Mouse (Mus musculus) midbrain, embryonic 16.5 days (tissue): ENCODE measurements around the gene Rhot2. TPM values are rescaled to one million over a fixed set of nuclear protein-coding genes. Genes with fewer than 3 reads are reported as not detected.

Experiments used
- ATAC-seq: fragments of 200-750 bp; cut with Nextera tagmentation; 2 replicates; pipeline ENCODE4 v1.8.0; 2017; ENCODE audit warnings: moderate TSS enrichment
- H3K27ac ChIP-seq: fragments of 300-500 bp; sonication (generic); 2 replicates; pipeline ENCODE4 v1.5.1; 2014; ENCODE audit warnings: mild to moderate bottlenecking, low read length, mixed read lengths
- H3K27me3 ChIP-seq: fragments of 300-500 bp; sonication (generic); 2 replicates; pipeline ENCODE4 v1.6.1; 2014; ENCODE audit warnings: low read depth, low read length, mixed read lengths; ENCODE audit not compliant: control insufficient read depth, insufficient read depth
- H3K36me3 ChIP-seq: fragments of 300-500 bp; sonication (generic); 2 replicates; pipeline ENCODE4 v1.6.1; 2014; ENCODE audit warnings: mild to moderate bottlenecking, low read length, moderate library complexity, mixed read lengths; ENCODE audit not compliant: control insufficient read depth, insufficient read depth
- H3K4me1 ChIP-seq: fragments of 300-500 bp; sonication (generic); 2 replicates; pipeline ENCODE4 v1.6.1; 2014; ENCODE audit warnings: mild to moderate bottlenecking, low read length, mixed read lengths; ENCODE audit not compliant: control insufficient read depth, insufficient read depth
- H3K4me2 ChIP-seq: fragments of 300-500 bp; sonication (generic); 2 replicates; pipeline ENCODE4 v1.6.1; 2014; ENCODE audit warnings: mild to moderate bottlenecking, low read length, mixed read lengths
- H3K4me3 ChIP-seq: fragments of 300-500 bp; sonication (generic); 2 replicates; pipeline ENCODE4 v1.5.1; 2014; ENCODE audit warnings: low read depth, mild to moderate bottlenecking, low read length, moderate library complexity, mixed read lengths
- H3K9ac ChIP-seq: fragments of 300-500 bp; sonication (generic); 2 replicates; pipeline ENCODE4 v1.6.1; 2014; ENCODE audit warnings: low read depth, low read length, mixed read lengths
- H3K9me3 ChIP-seq: fragments of 300-500 bp; sonication (generic); replicated peaks from 2 replicates; pipeline ENCODE4 v1.6.1; 2014; ENCODE audit warnings: mild to moderate bottlenecking, low read length, mixed read lengths; ENCODE audit not compliant: control insufficient read depth, poor library complexity, severe bottlenecking
- WGBS: fragments of 180-500 bp; shearing (Covaris S2); extraction: QIAGEN DNeasy Blood & Tissue Kit; methylation state at CpG from one replicate; pipeline ENCODE4 v1.1.7; 2014; 5-methylcytosine and 5-hydroxymethylcytosine counted together
- polyA plus RNA-seq: library from polyadenylated mRNA; unstranded; fragments of >200 nt; fragmentation: Nextera tagmentation; extraction: Ambion mirVana; gene quantifications from 2 replicates; pipeline ENCODE4 v1.2.1, GENCODE M21; 2015

The Rhot2 gene
- polyA plus RNA-seq, 1 experiment from 2014 or later = 16.7 TPM

DNA sequence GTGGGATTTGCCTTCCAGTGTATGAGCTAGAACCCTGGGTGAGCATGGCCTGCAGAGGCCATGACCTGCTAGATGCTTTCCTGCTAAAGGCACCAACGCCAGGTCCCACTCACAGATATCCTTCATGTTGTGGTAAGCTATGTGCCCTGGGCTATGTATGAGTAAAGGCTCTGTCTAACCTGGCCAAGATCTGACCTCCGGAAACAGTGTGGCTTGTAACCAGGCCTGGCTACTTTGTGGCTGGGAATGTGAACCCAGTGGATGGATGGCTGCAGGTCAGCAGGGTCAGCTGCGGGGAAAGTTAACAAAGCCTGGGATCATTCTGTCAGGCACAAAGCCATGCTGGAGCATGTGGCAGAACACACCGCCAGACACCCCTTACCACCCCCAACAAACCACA is 37.0 kb upstream of the Rhot2 start:
- H3K27ac ChIP-seq = peak overlapping the region; percentile 58; the same call in 1 of the 2 replicates
- H3K27me3 ChIP-seq = no peaks in the 10 kb centered on the region
- peaks cover 10% of the 10 kb centered on the region for H3K4me1 ChIP-seq
- WGBS = 23% methylated on average over 4 of the region's 4 CpGs
- peak overlapping the region; percentile 42; the same call in 1 of the 2 replicates for H3K9ac ChIP-seq
- H3K9me3 ChIP-seq = no peaks in the 10 kb centered on the region
- ATAC-seq = no peak
- peaks cover 19% of the 10 kb centered on the region for H3K36me3 ChIP-seq
- H3K4me2 ChIP-seq = no peak overlapping the region
- no peak overlapping the region for H3K4me3 ChIP-seq

DNA sequence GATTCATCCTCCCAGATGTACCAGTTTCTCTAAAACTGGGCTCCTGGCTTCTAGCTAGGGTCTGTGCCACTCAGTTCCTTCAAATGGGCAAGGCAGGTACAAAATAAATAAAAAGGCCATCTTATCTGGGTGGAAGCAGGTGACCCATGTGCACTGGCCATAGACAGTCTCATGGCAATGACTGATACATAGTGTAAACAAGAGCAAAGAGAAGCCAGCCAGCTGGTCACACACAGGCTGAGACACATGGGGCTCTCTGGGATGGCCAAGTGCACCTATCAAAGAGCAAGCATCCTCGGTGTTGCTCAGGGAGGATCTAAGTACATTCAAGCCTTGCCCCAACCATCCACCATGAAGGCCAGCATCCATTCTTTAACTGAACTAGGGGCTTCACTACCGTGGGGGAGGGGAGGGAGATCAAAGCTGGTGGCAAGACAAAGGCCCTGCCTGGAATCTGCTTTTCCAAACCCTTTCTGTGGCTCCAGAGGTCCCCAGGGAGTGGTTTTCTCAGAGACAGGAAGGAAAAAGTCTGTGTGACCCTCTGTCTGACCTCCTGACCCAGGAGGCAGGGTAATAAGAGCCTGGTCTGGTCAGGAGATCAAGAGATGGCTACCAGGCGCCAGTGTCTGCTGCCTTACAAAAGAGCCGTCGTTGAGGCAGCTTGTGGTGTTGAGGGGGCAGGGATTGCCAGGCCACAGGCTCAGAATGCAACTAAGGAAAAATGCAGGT is 36.4 kb upstream of the Rhot2 start:
- H3K4me3 ChIP-seq = no peak overlapping the region
- H3K27ac ChIP-seq = peak overlapping the region; percentile 58
- ATAC-seq = no peak
- H3K27me3 ChIP-seq = no peaks in the 10 kb centered on the region
- 11% methylated on average over 5 of the region's 5 CpGs for WGBS
- H3K4me1 ChIP-seq = peaks cover 17% of the 10 kb centered on the region
- peak overlapping the region; percentile 42; the same call in 1 of the 2 replicates for H3K9ac ChIP-seq
- H3K9me3 ChIP-seq = no peaks in the 10 kb centered on the region
- peaks cover 19% of the 10 kb centered on the region for H3K36me3 ChIP-seq
- H3K4me2 ChIP-seq = no peak overlapping the region

DNA sequence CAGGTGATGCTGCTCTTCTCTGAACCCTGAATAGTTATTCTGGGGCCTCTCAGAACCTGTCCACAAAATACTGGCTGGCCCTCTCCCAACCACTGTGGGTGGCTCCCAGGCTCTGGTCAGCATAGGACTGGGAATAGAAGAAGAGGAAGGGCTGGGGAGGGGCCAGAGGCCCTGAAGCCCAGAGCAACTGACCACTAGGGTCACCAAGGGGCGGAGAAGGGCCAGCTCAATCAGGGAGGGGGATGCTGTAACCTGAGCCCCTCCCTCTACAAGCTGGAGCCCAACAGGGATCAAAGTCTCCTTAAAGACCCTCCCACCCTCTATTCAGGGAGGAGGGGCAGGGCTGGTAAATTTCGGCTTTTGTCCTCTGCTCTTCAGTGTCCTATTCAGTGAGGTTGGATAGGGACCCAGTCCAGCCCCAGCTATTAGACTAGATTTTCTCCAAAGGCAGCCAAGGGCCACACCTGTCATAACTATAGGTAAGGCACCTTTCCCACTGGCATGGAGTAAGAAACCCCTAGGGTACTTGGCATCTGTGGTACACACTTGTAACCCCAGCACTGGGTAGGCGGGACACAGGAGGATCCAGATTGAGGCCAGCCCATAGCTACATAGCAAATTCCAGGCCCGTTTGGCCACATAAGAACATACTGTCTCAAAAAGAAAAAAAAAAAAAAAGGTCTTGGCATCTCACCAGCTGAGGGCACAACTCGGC is 35.7 kb upstream of the Rhot2 start, which contains the start of gene Wfikkn1:
Wfikkn1 (minus strand) TSS at position 663 of the 715 bp plus-strand sequence.
- ATAC-seq = no peak
- H3K27ac ChIP-seq = peak within 1 kb of the TSS; percentile 58
- H3K9ac ChIP-seq = peak within 1 kb of the TSS; percentile 42; the same call in 1 of the 2 replicates
- peaks cover 19% of the 10 kb centered on the region for H3K36me3 ChIP-seq
- H3K9me3 ChIP-seq = no peaks in the 10 kb centered on the region
- no peak within 1 kb of the TSS for H3K4me3 ChIP-seq
- WGBS = 24% methylated on average over 5 of the region's 5 CpGs
- H3K4me2 ChIP-seq = no peak within 1 kb of the TSS
- H3K27me3 ChIP-seq = no peaks in the 10 kb centered on the region
- H3K4me1 ChIP-seq = peaks cover 19% of the 10 kb centered on the region

DNA sequence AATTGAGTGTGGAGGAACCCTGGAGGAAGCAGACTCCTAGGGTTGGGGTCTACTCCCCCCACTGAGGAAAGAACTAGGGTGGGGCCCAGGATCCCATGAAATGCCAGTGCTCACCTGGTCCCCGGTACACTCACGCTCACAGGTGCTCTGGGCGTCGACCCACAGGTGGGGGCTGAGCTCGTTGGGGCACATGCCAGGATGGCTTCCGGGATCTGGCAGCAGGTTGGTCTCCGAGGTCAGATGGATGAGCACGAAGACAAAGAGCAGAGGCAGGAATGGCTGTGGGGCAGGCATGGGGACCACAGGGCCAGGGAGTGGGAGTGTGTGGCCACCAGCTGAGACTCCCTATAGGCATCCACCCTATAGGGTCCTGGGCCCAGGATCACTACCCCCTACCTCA is 35.1 kb upstream of the Rhot2 start:
- Histone ChIP-seq H3K36me3 (peaks cover 19% of the 10 kb centered on the region), H3K4me3 (no peak overlapping the region), H3K27me3 (no peaks in the 10 kb centered on the region), H3K9me3 (no peaks in the 10 kb centered on the region), H3K27ac (no peak overlapping the region), H3K4me1 (peaks cover 19% of the 10 kb centered on the region), H3K4me2 (no peak overlapping the region), H3K9ac (no peak overlapping the region)
- 61% methylated on average over 8 of the region's 8 CpGs for WGBS
- no peak for ATAC-seq

DNA sequence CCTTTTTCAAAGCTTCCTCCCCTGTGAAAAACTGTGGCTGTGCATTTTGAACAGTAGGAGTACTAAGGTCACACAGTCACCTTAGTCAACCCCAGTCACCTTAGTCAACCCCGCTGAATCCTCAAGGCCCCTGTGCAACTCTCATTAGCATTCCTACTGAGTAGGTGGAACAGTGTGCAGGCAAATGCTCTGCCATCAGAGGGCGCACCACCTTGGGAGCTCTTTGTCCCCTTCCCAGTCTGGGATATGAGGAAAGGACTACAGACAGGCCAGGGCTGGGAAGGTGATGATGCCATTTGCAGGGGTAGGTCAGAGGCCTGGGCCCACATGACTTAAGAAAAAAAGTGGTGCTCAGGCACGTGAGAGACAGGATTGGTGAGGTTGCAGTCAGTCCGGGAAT is 34.6 kb upstream of the Rhot2 start:
- 42% methylated on average over 4 of the region's 4 CpGs for WGBS
- Histone ChIP-seq H3K4me3 (no peak overlapping the region), H3K4me2 (no peak overlapping the region), H3K9ac (no peak overlapping the region), H3K27ac (no peak overlapping the region), H3K27me3 (no peaks in the 10 kb centered on the region), H3K4me1 (peaks cover 19% of the 10 kb centered on the region), H3K36me3 (peaks cover 19% of the 10 kb centered on the region), H3K9me3 (no peaks in the 10 kb centered on the region)
- no peak for ATAC-seq

DNA sequence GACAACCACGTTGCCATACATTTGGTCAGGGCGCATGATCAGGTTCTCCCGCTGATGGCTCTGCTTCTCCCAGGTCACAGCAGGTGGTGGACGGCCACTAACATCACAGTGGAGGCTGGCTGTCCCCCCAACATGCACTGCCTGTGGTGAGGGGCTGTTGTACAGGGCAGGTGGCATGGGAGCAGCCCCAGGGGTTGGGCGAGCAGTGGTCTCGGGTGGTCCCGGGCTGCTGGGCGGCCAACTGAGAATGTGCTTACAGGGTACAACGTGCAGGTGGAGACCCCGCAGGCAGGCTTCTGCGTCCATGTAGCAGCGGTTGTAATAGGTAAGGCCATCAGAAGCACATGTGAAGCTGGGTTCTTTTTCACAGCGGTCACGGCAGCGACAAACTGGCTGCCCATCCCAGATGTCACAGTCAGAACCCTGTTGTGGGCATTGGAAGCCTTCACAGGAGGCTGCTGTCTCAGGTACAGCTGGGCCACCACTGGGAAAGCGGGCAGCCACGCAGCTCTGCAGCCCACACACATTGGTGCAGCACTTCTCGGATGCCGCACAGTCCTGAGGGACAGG is 34.0 kb upstream of the Rhot2 start:
- Histone ChIP-seq H3K27ac (no peak overlapping the region), H3K4me1 (peaks cover 22% of the 10 kb centered on the region), H3K4me3 (no peak overlapping the region), H3K9ac (no peak overlapping the region), H3K36me3 (peaks cover 18% of the 10 kb centered on the region), H3K9me3 (no peaks in the 10 kb centered on the region), H3K4me2 (no peak overlapping the region), H3K27me3 (no peaks in the 10 kb centered on the region)
- ATAC-seq = no peak
- WGBS = 84% methylated on average over 19 of the region's 19 CpGs

DNA sequence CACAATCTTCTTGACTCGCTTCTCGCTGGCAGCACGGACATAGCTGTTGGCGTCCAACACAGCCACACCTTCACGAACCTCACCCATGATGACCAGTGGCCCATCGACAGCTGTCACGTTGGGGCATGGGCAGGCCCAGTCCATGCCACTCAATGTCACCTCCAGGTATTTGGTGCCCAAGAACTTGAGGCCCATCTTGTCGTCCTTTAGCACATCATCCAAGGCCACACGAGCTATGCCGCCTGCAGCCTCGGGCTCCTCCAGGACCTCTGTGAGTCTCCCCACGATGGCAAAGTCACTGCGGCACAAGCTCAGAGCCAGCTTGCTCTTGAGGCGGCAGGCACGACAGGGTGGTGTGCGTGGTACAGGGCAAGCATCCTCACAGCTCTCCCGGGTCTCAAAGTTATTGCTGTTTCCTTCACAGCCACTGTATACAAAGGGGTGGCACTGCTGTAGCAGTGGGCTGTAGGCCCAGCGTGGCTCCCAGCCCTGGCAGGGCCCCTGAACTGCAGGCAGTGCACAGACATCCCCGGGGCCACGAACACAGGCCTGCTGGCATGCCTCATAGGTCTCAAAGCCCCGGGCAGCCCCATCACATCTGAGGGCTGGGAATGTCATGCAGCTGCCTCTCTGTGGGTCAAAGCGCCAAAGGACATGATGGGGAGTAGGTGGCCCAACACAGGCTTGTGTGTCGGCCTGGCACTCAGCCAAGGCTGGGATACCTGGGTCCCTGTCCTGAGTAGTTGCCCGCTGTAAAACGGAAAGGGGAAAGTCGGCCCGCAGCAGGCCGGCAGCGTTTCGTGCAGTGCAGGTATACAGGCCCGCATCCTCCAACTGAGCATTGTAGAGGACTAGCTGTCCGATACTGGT is 33.3 kb upstream of the Rhot2 start:
- WGBS = 91% methylated on average over 32 of the region's 32 CpGs
- Histone ChIP-seq H3K9ac (no peak overlapping the region), H3K4me2 (no peak overlapping the region), H3K27ac (no peak overlapping the region), H3K36me3 (peaks cover 11% of the 10 kb centered on the region), H3K27me3 (no peaks in the 10 kb centered on the region), H3K4me1 (peaks cover 23% of the 10 kb centered on the region), H3K9me3 (no peaks in the 10 kb centered on the region), H3K4me3 (no peak overlapping the region)
- no peak for ATAC-seq

DNA sequence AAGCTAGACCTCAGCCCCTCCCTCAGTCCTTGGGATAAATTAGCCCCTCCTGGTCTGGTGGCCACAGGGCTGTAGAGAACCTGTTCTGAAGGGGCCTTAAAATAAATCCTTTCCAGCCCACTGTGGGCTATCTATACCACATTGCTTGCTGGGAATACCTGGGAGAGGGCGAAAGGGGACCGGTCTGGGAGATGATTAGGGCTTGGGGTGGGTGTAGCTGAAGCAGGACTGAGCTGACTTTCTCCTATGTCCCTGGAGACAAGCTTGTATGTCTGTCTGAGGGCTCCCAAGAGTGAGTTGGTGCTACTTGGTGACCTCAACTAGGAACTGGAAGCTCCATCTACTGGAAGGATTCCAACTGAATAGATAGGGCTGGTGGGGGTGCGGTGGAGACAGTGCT is 32.4 kb upstream of the Rhot2 start:
- no peaks in the 10 kb centered on the region for H3K27me3 ChIP-seq
- ATAC-seq = no peak
- peaks cover 23% of the 10 kb centered on the region for H3K4me1 ChIP-seq
- H3K9me3 ChIP-seq = no peaks in the 10 kb centered on the region
- 94% methylated on average over 3 of the region's 3 CpGs for WGBS
- H3K27ac ChIP-seq = no peak overlapping the region
- no peak overlapping the region for H3K9ac ChIP-seq
- peak overlapping the region; percentile 77 for H3K4me2 ChIP-seq
- no peak overlapping the region for H3K4me3 ChIP-seq
- H3K36me3 ChIP-seq = peaks cover 11% of the 10 kb centered on the region
